Mouse (Mus musculus) intestine, embryonic 16.5 days (tissue): ENCODE data around the gene Kif1bp. TPM values are rescaled to one million over a fixed set of nuclear protein-coding genes. Genes with fewer than 3 reads are reported as not detected.
"Not testable (repeated sequence)": the region's sequence is repeated elsewhere in the genome, so short reads cannot be mapped to it uniquely, and the experiment has no call there.

Experiments used
- ATAC-seq: fragments of 200-750 bp; cut with Nextera tagmentation; 2 replicates; pipeline ENCODE4 v1.8.0; 2017; ENCODE audit warnings: moderate TSS enrichment, moderate library complexity
- H3K27ac ChIP-seq: fragments of 300-500 bp; sonication (generic); 2 replicates; pipeline ENCODE4 v1.5.1; 2014; ENCODE audit warnings: mild to moderate bottlenecking, low read length
- H3K27me3 ChIP-seq: fragments of 300-500 bp; sonication (generic); replicated peaks from 2 replicates; pipeline ENCODE4 v1.6.1; 2014; ENCODE audit warnings: low read length, control low read depth, mixed read lengths; ENCODE audit not compliant: control insufficient read depth, insufficient read depth
- H3K36me3 ChIP-seq: fragments of 300-500 bp; sonication (generic); 2 replicates; pipeline ENCODE4 v1.6.1; 2014; ENCODE audit warnings: low read length, control low read depth; ENCODE audit not compliant: control insufficient read depth, insufficient read depth
- H3K4me1 ChIP-seq: fragments of 300-500 bp; sonication (generic); 2 replicates; pipeline ENCODE4 v1.6.1; 2014; ENCODE audit warnings: low read length, control low read depth, mixed read lengths; ENCODE audit not compliant: control insufficient read depth, insufficient read depth
- H3K4me2 ChIP-seq: fragments of 300-500 bp; sonication (generic); 2 replicates; pipeline ENCODE4 v1.6.1; 2014; ENCODE audit warnings: low read depth, low read length, control low read depth
- H3K4me3 ChIP-seq: fragments of 300-500 bp; sonication (generic); 2 replicates; pipeline ENCODE4 v1.5.1; 2014; ENCODE audit warnings: mild to moderate bottlenecking, low read length
- H3K9ac ChIP-seq: fragments of 300-500 bp; sonication (generic); 2 replicates; pipeline ENCODE4 v1.6.1; 2014; ENCODE audit warnings: low read depth, low read length
- H3K9me3 ChIP-seq: fragments of 300-500 bp; sonication (generic); 2 replicates; pipeline ENCODE4 v1.6.1; 2016; ENCODE audit warnings: low read length, control low read depth; ENCODE audit not compliant: control insufficient read depth
- WGBS: fragments of 180-500 bp; shearing (Covaris S2); extraction: QIAGEN DNeasy Blood & Tissue Kit; methylation state at CpG from one replicate; pipeline ENCODE4 v1.1.7; 2014; 5-methylcytosine and 5-hydroxymethylcytosine counted together
- polyA plus RNA-seq: library from polyadenylated mRNA; unstranded; fragments of >200 nt; fragmentation: Nextera tagmentation; extraction: Ambion mirVana; gene quantifications from 2 replicates; pipeline ENCODE4 v1.2.1, GENCODE M21; 2015

The Kif1bp gene
- 23.0 and 27.3 TPM in 2 replicates for polyA plus RNA-seq

DNA sequence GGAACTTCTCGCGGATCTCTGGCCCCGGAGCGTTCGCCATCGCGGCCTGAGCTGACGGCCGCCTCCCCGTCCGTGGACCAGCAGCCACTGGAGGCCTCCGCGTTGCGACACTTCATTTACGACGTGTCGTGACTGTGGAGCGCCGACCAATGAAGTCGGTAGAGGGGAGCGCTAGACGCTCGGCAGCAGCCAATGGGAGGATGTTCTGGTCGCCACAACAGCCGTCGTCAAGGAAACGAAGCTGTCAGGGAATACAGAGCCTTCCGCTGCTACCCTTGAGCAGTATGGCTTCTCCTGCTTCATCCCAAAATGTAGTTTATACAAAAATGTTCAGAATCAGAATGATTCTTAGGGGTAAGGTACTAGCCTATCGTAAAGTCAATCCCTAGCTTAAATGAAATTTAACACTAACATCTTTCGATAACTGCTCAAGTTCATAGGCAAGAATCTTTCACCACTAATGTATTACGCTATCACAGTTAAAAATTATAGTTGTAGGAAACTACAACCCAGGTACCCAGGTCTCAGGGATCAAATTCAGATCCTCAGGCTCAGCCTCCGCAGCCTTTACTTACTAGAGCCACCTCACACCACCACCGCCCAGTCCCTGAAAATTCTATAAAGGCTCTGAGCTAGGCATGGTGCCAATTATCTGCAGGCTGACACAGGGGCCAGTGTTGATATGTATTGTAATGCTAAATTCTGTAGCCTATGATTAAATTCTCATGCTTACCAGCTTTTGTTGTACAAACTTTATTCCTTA, at the start of gene Kif1bp:
Gene Kif1bp, minus strand, starts transcription at position 120 of the 763 bp plus-strand sequence.
- Histone ChIP-seq H3K4me2 (peak within 1 kb of the TSS; percentile 89), H3K4me3 (peak within 1 kb of the TSS; percentile 93), H3K9ac (peak within 1 kb of the TSS; percentile 88), H3K9me3 (no peaks in the 10 kb centered on the region), H3K36me3 (peaks cover 19% of the 10 kb centered on the region), H3K27ac (peak within 1 kb of the TSS; percentile 67), H3K4me1 (peaks cover 9% of the 10 kb centered on the region), H3K27me3 (no peaks in the 10 kb centered on the region)
- peak; percentile 99 for ATAC-seq
- 6% methylated on average over 33 of the region's 33 CpGs for WGBS

DNA sequence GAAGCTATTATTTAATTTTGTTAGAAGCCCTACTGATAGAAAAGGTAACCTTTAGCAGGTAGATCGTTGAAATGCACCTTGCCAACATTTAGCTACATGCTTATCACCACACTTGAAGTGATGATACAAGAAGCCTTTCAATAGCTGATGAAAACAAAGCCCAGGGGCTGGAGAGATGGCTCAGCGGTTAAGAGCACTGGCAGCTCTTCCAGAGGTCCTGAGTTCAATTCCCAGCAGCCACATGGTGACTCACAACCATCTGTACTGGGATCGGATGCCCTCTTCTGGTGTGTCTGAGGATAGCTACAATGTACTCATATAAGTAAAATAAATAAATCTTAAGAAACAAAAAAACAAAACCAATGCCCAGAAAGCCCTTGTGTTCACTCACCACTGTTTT, 25.9 kb upstream of the Kif1bp start:
- Histone ChIP-seq H3K4me2 (no peak overlapping the region), H3K27me3 (no peaks in the 10 kb centered on the region), H3K4me3 (no peak overlapping the region), H3K9me3 (no peaks in the 10 kb centered on the region), H3K9ac (no peak overlapping the region), H3K36me3 (no peaks in the 10 kb centered on the region), H3K27ac (no peak overlapping the region), H3K4me1 (peaks cover 10% of the 10 kb centered on the region; the same call in 1 of the 2 replicates)
- no peak for ATAC-seq
- WGBS: 85% methylated on average over 3 of the region's 3 CpGs

DNA sequence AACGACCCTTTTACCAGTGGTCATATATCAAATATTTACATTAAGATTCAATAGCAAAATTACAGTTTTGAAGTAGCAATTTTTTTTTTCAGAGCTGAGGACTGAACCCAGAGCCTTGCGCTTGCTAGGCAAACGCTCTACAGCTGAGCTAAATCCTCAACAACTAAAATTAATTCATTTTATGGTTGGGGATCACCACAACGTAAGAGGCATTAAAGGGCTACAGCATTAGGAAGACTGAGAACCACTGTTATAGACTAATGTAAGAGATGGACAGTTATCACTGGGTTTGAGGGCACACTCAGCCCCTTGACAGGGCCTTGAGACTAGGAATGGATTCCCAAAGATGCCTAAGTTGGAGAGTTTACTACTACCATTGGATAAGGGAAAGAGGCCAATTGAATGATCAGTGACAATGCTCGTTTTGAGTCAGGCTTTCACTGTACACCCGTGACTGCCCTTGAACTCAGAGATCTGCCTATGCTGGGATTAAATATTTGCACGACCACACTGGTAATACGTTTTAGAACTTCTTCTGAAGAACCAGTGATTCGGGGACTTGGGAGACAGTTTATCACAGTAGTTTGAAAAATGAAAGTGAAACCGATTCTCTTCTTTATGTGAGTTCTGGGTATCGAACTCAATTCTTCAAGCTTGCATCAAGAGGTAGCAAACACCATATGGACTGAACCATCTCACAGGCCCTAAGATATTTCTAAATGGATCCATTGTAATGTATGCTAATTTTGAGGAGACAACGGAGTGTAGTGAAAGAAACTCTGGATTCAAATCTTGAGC, 25.2 kb upstream of the Kif1bp start:
- H3K4me3 ChIP-seq: no peak overlapping the region
- no peak overlapping the region for H3K4me2 ChIP-seq
- H3K36me3 ChIP-seq: no peaks in the 10 kb centered on the region
- no peak for ATAC-seq
- peaks cover 10% of the 10 kb centered on the region; the same call in 1 of the 2 replicates for H3K4me1 ChIP-seq
- H3K27ac ChIP-seq: no peak overlapping the region
- WGBS: 79% methylated on average over 12 of the region's 12 CpGs
- H3K9me3 ChIP-seq: no peaks in the 10 kb centered on the region
- H3K27me3 ChIP-seq: no peaks in the 10 kb centered on the region
- H3K9ac ChIP-seq: no peak overlapping the region

DNA sequence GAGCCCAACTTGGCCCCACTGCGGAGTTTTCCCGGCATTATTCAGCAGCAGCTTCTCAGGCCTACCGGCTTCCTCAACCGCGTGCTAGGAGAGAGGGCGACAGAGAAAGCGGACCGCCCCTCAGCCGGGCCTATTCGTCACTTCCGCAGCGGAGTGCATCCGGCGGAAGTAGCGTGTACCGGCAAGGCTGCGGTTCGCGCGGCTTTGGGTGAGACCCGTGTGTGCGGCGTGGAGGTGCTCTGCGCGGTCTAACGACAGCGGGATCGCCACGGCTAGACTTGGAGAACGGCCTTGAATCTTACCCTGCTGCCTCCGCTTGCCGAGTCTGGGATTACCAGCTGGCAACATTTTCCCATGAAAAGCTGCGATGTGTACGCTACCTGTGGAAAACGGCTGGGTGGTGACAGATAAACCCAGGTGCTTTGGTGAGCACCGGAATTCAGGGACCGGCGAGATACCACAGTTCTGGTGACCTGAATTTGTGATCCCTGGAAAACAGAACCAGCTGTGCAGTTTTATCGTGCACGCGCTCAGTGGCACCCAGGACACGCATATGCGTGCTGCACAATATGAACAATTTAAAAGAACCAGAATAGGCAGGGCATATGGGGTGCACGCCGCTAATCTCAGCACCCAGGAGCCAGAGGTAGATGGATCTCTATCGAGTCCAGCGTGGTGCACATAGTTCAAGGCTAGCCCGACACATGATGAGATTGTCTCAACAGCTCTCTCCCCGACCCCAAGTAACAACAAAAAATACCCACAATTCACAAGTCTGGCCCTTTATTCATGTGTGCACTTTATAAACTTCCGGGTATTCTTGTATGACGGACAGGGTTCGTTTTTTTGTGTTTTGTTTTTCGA, 24.2 kb upstream of the Kif1bp start, which contains the start of gene Ddx21:
Gene Ddx21, minus strand, starts transcription at position 105 of the 864 bp plus-strand sequence.
- WGBS: 6% methylated on average over 53 of the region's 53 CpGs
- peak within 1 kb of the TSS; percentile 97 for H3K4me3 ChIP-seq
- H3K9me3 ChIP-seq: no peaks in the 10 kb centered on the region
- peak within 1 kb of the TSS; percentile 69 for H3K27ac ChIP-seq
- no peaks in the 10 kb centered on the region for H3K27me3 ChIP-seq
- peak within 1 kb of the TSS; percentile 96 for H3K4me2 ChIP-seq
- peaks cover 10% of the 10 kb centered on the region; the same call in 1 of the 2 replicates for H3K4me1 ChIP-seq
- peak; percentile 98 for ATAC-seq
- H3K36me3 ChIP-seq: peaks cover 2% of the 10 kb centered on the region
- peak within 1 kb of the TSS; percentile 81 for H3K9ac ChIP-seq

DNA sequence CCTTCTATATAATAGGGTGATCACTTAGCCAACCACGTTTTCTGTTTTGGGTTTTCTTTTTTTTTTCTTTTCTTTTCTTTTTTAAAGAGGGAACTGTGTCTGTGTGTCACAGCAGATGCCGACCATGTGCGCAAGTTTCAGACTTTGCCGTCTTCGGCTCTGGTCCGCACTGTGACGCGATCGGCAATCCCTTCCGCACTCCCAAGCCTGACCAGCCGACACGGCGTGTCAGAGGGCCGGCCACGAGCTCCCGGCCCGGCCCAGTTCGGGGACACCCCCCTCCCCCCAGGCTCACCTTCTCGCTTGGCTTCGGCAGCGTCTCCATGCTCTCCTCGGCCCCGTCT, 23.5 kb upstream of the Kif1bp start:
- Histone ChIP-seq H3K4me1 (peaks cover 10% of the 10 kb centered on the region; the same call in 1 of the 2 replicates), H3K36me3 (peaks cover 7% of the 10 kb centered on the region), H3K4me3 (peak overlapping the region; percentile 97), H3K9ac (peak overlapping the region; percentile 81), H3K4me2 (peak overlapping the region; percentile 83), H3K27ac (peak overlapping the region; percentile 69), H3K27me3 (no peaks in the 10 kb centered on the region), H3K9me3 (no peaks in the 10 kb centered on the region)
- 0% methylated on average over 23 of the region's 23 CpGs for WGBS
- peak; percentile 87 for ATAC-seq

DNA sequence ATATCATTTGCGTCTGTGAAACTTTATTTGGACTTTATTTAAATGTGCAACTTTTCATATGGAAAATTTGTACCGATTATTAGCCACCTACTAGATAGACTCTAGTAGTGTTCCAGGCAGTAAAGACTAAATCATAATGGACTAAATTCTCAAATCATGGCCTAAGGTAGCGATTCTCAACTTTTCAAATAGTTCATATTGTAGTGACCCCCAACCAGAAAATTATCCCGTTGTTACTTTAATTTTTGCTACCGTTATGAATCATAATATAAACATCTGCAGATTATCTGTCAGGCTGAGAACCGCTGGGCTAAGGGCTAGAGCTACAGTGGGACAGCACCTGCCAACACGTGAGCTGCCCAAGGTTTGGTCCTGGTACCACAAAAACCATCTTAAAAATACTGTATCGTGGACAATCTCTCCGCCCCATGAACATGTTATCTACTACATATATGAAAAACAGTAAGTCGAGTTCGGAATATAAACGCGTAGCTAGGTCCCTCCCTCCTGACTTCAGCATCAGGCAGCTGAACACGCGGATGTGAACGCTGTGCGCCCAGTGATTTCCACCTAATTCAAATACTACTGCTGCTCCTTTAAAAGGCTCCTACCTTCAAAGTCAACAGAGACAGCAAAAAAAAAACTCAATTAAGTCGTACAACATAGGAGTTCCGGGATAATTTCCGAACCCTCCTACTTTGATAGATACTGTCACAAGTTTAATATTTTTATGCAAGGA, 23.0 kb upstream of the Kif1bp start:
- Histone ChIP-seq H3K4me3 (peak overlapping the region; percentile 97), H3K4me1 (peaks cover 10% of the 10 kb centered on the region; the same call in 1 of the 2 replicates), H3K9ac (peak overlapping the region; percentile 81), H3K36me3 (peaks cover 7% of the 10 kb centered on the region), H3K9me3 (no peaks in the 10 kb centered on the region), H3K27me3 (no peaks in the 10 kb centered on the region), H3K27ac (no peak overlapping the region), H3K4me2 (peak overlapping the region; percentile 83)
- 11% methylated on average over 20 of the region's 20 CpGs for WGBS
- no peak for ATAC-seq

DNA sequence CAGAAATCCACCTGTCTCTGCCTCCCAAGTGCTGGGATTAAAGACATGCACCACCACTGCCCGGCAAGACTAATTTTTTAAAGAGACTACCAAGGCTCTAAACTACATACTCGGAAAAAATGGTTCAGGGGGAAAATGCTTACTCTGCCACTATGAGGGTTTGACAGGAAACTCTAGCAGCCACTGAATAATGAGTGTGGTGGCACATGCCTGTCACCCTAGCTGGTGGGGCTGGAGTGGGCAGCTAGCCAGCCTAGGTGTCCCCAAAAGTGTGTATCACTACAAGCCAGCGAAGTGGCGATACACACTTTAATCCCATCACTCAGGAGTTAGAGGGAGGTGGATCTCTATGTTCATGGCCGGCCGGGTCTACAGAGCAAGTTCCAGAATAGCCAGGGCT, 21.8 kb upstream of the Kif1bp start:
- ATAC-seq: no peak

DNA sequence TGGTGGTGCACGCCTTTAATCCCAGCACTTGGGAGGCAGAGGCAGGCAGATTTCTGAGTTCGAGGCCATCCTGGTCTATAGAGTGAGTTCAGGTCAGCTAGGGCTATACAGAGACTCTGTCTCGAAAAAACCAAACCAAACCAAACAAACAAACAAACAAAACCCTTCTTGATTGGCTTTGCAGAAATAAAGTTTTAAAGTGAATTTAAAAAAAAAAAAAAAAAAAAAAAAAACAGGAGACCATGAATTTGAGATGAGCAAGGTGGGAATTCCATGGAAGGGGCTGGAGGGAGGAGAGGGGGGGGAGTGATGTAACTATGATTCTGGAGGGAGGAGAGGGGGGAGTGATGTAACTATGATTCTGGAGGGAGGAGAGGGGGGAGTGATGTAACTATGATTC, 21.1 kb upstream of the Kif1bp start:
- not testable (repeated sequence) for H3K36me3 ChIP-seq, H3K9ac ChIP-seq, H3K27me3 ChIP-seq, ATAC-seq, H3K27ac ChIP-seq, H3K4me1 ChIP-seq, H3K4me3 ChIP-seq, H3K9me3 ChIP-seq, H3K4me2 ChIP-seq
- whole genome bisulfite sequencing: 97% methylated on average over 3 of the region's 3 CpGs

More for the DNA sequence above, 21.8 kb upstream of the Kif1bp start:
- Histone ChIP-seq H3K4me1 (peaks cover 10% of the 10 kb centered on the region; the same call in 1 of the 2 replicates), H3K9me3 (no peaks in the 10 kb centered on the region), H3K4me3 (no peak overlapping the region), H3K27me3 (no peaks in the 10 kb centered on the region), H3K27ac (no peak overlapping the region), H3K4me2 (no peak overlapping the region), H3K9ac (no peak overlapping the region), H3K36me3 (peaks cover 7% of the 10 kb centered on the region)
- 90% methylated on average over 6 of the region's 6 CpGs for WGBS
